Mouse (Mus musculus) liver, embryonic 13.5 days (tissue): ENCODE measurements around the gene Patl2. TPM values are rescaled to one million over a fixed set of nuclear protein-coding genes. Genes with fewer than 3 reads are reported as not detected.
A peak's percentile ranks its signal among the peaks of the same experiment; 100 is the strongest.
"Not testable (repeated sequence)": the region's sequence is repeated elsewhere in the genome, so short reads cannot be mapped to it uniquely, and the experiment has no call there.

ENCODE experiments used
- ATAC-seq: fragments of 200-750 bp; cut with Nextera tagmentation; 2 replicates; pipeline ENCODE4 v1.8.0; 2017; ENCODE audit warnings: low read depth, mild to moderate bottlenecking, moderate number of reproducible peaks, moderate library complexity
- DNase-seq: peaks from one replicate; pipeline ENCODE4 v3.0.0; 2022
- H3K27ac ChIP-seq: fragments of 300-500 bp; sonication (generic); 2 replicates; pipeline ENCODE4 v1.5.1; 2015; ENCODE audit warnings: moderate library complexity, mild to moderate bottlenecking, inconsistent platforms
- H3K27me3 ChIP-seq: fragments of 300-500 bp; sonication (generic); 2 replicates; pipeline ENCODE4 v1.6.1; 2015; ENCODE audit warnings: mild to moderate bottlenecking, inconsistent platforms
- H3K36me3 ChIP-seq: fragments of 300-500 bp; sonication (generic); 2 replicates; pipeline ENCODE4 v1.6.1; 2015; ENCODE audit warnings: mild to moderate bottlenecking, inconsistent platforms
- H3K4me1 ChIP-seq: fragments of 300-500 bp; sonication (generic); replicated peaks from 2 replicates; pipeline ENCODE4 v1.6.1; 2015; ENCODE audit warnings: inconsistent platforms
- H3K4me2 ChIP-seq: fragments of 300-500 bp; sonication (generic); 2 replicates; pipeline ENCODE4 v1.6.1; 2015; ENCODE audit warnings: inconsistent platforms, mild to moderate bottlenecking, moderate library complexity
- H3K4me3 ChIP-seq: fragments of 300-500 bp; sonication (generic); replicated peaks from 2 replicates; pipeline ENCODE4 v1.5.1; 2015; ENCODE audit warnings: mild to moderate bottlenecking, inconsistent platforms
- H3K9ac ChIP-seq: fragments of 300-500 bp; sonication (generic); 2 replicates; pipeline ENCODE4 v1.6.1; 2015; ENCODE audit warnings: mild to moderate bottlenecking, inconsistent platforms
- H3K9me3 ChIP-seq: fragments of 300-500 bp; sonication (generic); replicated peaks from 2 replicates; pipeline ENCODE4 v1.6.1; 2016; ENCODE audit warnings: inconsistent platforms
- WGBS: fragments of 180-500 bp; shearing (Covaris S2); methylation state at CpG from one replicate; pipeline ENCODE4 v1.1.7; 2015; ENCODE audit not compliant: insufficient replicate concordance; 5-methylcytosine and 5-hydroxymethylcytosine counted together
- polyA plus RNA-seq: library from polyadenylated mRNA; unstranded; fragments of >200 nt; fragmentation: Nextera tagmentation; extraction: Ambion mirVana; gene quantifications from 2 replicates; pipeline ENCODE4 v1.2.1, GENCODE M21; 2015

Patl2 gene
- polyA plus RNA-seq, 1 experiment from 2014 or later, result 0.06 TPM

- H3K4me2 ChIP-seq, result no peak overlapping the region
- no peak overlapping the region for H3K9ac ChIP-seq
- H3K27me3 ChIP-seq, result no peaks in the 10 kb centered on the region
- no peaks in the 10 kb centered on the region for H3K9me3 ChIP-seq
- H3K27ac ChIP-seq, result no peak overlapping the region
- DNase-seq (no peak), ATAC-seq (no peak)
- 78% methylated on average over 4 of the region's 4 CpGs for WGBS
- H3K36me3 ChIP-seq, result peaks cover 38% of the 10 kb centered on the region
- H3K4me1 ChIP-seq, result no peaks in the 10 kb centered on the region
- H3K4me3 ChIP-seq, result no peak overlapping the region
Measured at GRCm38 (mm10) chr2:122109714-122110113, 76.3 kb downstream of the Patl2 start.

GRCm38 (mm10) chr2:122108101-122108500 lies 77.9 kb downstream of the Patl2 start:
- DNase-seq, result no peak
- Histone ChIP-seq H3K4me3 (no peak overlapping the region), H3K27me3 (no peaks in the 10 kb centered on the region), H3K36me3 (peaks cover 37% of the 10 kb centered on the region), H3K4me1 (no peaks in the 10 kb centered on the region), H3K4me2 (no peak overlapping the region), H3K9me3 (no peaks in the 10 kb centered on the region), H3K27ac (no peak overlapping the region), H3K9ac (no peak overlapping the region)
- 75% methylated on average over 14 of the region's 14 CpGs for WGBS
- no peak for ATAC-seq

GRCm38 (mm10) chr2:122102070-122102469 lies 83.9 kb downstream of the Patl2 start:
- 0 out of 2 replicates have a peak, but pooled peaks have one; percentile 41 for ATAC-seq

GRCm38 (mm10) chr2:122097686-122098085 lies 88.3 kb downstream of the Patl2 start:
- ATAC-seq, result peak; percentile 54; the same call in 1 of the 2 replicates
- not testable (repeated sequence) for H3K4me2 ChIP-seq, H3K9me3 ChIP-seq, DNase-seq, H3K4me3 ChIP-seq, H3K27ac ChIP-seq, H3K9ac ChIP-seq, H3K4me1 ChIP-seq, H3K27me3 ChIP-seq
- 73% methylated on average over 5 of the region's 5 CpGs for WGBS
- peaks cover 55% of the 10 kb centered on the region for H3K36me3 ChIP-seq

More at GRCm38 (mm10) chr2:122102070-122102469, 83.9 kb downstream of the Patl2 start:
- Histone ChIP-seq H3K27ac (no peak overlapping the region), H3K9ac (no peak overlapping the region), H3K9me3 (no peaks in the 10 kb centered on the region), H3K36me3 (peaks cover 41% of the 10 kb centered on the region), H3K27me3 (no peaks in the 10 kb centered on the region), H3K4me1 (no peaks in the 10 kb centered on the region), H3K4me3 (no peak overlapping the region), H3K4me2 (no peak overlapping the region)
- no peak for DNase-seq

GRCm38 (mm10) chr2:122093844-122094243 lies 92.1 kb downstream of the Patl2 start:
- peaks cover 51% of the 10 kb centered on the region for H3K36me3 ChIP-seq

GRCm38 (mm10) chr2:122086446-122086845 lies 99.5 kb downstream of the Patl2 start:
- Histone ChIP-seq H3K36me3 (peaks cover 43% of the 10 kb centered on the region), H3K9ac (no peak overlapping the region), H3K27ac (no peak overlapping the region), H3K4me2 (no peak overlapping the region), H3K4me1 (no peaks in the 10 kb centered on the region), H3K9me3 (no peaks in the 10 kb centered on the region), H3K27me3 (no peaks in the 10 kb centered on the region), H3K4me3 (no peak overlapping the region)
- 75% methylated on average over 4 of the region's 4 CpGs for WGBS
- ATAC-seq, result no peak
- no peak for DNase-seq

More at GRCm38 (mm10) chr2:122093844-122094243, 92.1 kb downstream of the Patl2 start:
- H3K9ac ChIP-seq, result no peak overlapping the region
- H3K27ac ChIP-seq, result no peak overlapping the region
- no peak for DNase-seq
- no peaks in the 10 kb centered on the region for H3K27me3 ChIP-seq
- H3K4me1 ChIP-seq, result no peaks in the 10 kb centered on the region
- no peaks in the 10 kb centered on the region for H3K9me3 ChIP-seq
- WGBS, result 82% methylated on average over 4 of the region's 4 CpGs
- ATAC-seq, result no peak
- no peak overlapping the region for H3K4me2 ChIP-seq
- no peak overlapping the region for H3K4me3 ChIP-seq

GRCm38 (mm10) chr2:122081728-122082456 lies 104.1 kb downstream of the Patl2 start:
- no peak overlapping the region for H3K9ac ChIP-seq
- DNase-seq (no peak), ATAC-seq (peak; percentile 52)
- WGBS, result 67% methylated on average over 7 of the region's 7 CpGs
- H3K27ac ChIP-seq, result peak overlapping the region; percentile 43; the same call in 1 of the 2 replicates
- no peak overlapping the region for H3K4me3 ChIP-seq
- no peak overlapping the region for H3K4me2 ChIP-seq
- H3K36me3 ChIP-seq, result peaks cover 53% of the 10 kb centered on the region
- H3K4me1 ChIP-seq, result no peaks in the 10 kb centered on the region
- H3K27me3 ChIP-seq, result no peaks in the 10 kb centered on the region
- H3K9me3 ChIP-seq, result no peaks in the 10 kb centered on the region

Other genes with a start within 250 kb of the Patl2 start
- gene Ctdspl2, start 230.2 kb downstream of the Patl2 start, polyA plus RNA-seq, result 18.3 and 20.6 TPM in 2 replicates
- gene Mageb3, start 230.1 kb downstream of the Patl2 start, polyA plus RNA-seq, result 0.03 TPM in 1 of 2 replicates, not detected in the other
- 11.0 and 13.7 TPM in 2 replicates for gene Eif3j1, start 157.6 kb downstream of the Patl2 start, polyA plus RNA-seq
- 3.5 and 3.6 TPM in 2 replicates for gene Spg11, start 67.8 kb downstream of the Patl2 start, polyA plus RNA-seq
- gene B2m, start 38.5 kb downstream of the Patl2 start, polyA plus RNA-seq, result 322 and 384 TPM in 2 replicates
- gene Trim69, start 25.5 kb downstream of the Patl2 start, polyA plus RNA-seq, result not detected in 2 replicates
- gene Terb2, start 83 bp upstream of the Patl2 start, polyA plus RNA-seq, result not detected in 2 replicates
- 146 and 178 TPM in 2 replicates for gene Sord, start 48.6 kb upstream of the Patl2 start, polyA plus RNA-seq
- gene Duox2, start 112.3 kb upstream of the Patl2 start, polyA plus RNA-seq, result not detected in 2 replicates
- gene Duoxa2, start 112.7 kb upstream of the Patl2 start, polyA plus RNA-seq, result not detected in 2 replicates
- gene Duoxa1, start 127.5 kb upstream of the Patl2 start, polyA plus RNA-seq, result not detected in 2 replicates
- gene Duox1, start 129.5 kb upstream of the Patl2 start, polyA plus RNA-seq, result 0.02 TPM in 1 of 2 replicates, not detected in the other
- gene Shf, start 183.0 kb upstream of the Patl2 start, polyA plus RNA-seq, result 0.83 and 1.1 TPM in 2 replicates
- gene Slc28a2, start 240.3 kb upstream of the Patl2 start, polyA plus RNA-seq, result 0.35 and 0.48 TPM in 2 replicates